ENCODE assay signal across 8 mouse cellular contexts in the genomic region with DNA sequence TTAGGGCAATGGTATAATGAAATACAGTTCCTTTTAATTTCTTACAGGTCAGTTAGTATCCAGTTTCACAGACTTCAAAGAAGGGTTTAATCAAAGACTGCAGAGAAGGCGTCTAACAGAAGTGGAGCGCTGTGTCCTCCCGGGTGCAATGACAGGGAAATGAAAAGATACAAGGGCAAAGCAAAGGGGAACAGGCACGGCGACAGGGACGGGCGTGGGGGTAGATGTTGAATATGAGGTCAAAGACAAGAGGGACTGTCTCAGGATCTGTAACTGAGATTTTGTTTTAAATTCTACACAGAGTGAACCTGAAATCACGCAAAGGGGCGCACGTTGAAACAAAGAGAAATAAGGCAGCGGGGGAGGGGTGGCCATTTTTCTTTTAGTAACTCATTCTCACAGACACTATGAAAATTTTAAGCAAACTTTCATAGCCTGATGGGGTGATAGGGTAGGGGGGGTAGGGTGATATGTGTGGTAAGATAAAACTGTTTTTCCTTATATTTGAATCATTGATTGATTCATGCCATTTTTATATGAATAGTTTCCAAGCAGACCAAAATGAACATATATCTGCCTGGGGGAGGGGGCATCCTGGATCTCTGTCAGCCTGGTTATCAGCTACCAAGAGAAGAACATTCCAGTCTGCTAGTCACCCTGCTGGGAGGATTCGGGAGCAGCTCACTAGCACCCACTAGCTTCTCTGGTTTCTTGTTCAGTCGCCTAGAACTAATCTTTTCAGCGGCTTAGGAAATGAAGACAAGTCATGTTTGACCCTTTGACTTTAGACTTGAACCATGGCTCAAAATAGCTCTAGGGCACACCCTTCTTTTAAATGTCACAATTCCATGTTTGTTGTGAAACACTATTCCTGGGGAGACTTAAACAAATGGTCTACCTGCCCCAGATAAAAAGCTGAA.
DNase-seq lines count a peak whose midpoint lies in the region; ATAC-seq lines count a peak whose summit lies in the region.

No protein-coding gene starts in this region.

- H3K27ac ChIP-seq in forebrain, embryonic 15.5 days (replicated peaks): no peak overlapping the region
- no peak overlapping the region for H3K27ac ChIP-seq in stomach, embryonic 16.5 days (ENCODE audit: low read length)

- 46% methylated on average over 14 of the region's 14 CpGs for WGBS in forebrain, embryonic 15.5 days
- 52% methylated on average over 14 of the region's 14 CpGs for WGBS in stomach, embryonic 16.5 days

- peak; percentile 18 for DNase-seq in thymus, postnatal 14 days
- DNase-seq in thymus, adult 18-20 months: no peak
- DNase-seq in kidney, postnatal 14 days: peak; percentile 39
- DNase-seq in layer of hippocampus, postnatal 10 days (ENCODE audit: low spot score in 2 of 2): no peak
- DNase-seq in cerebellum, postnatal 25 days: no peak
- no peak for DNase-seq in adrenal gland, adult 8-10 months

- no peak for ATAC-seq in forebrain, embryonic 15.5 days (replicated peaks)
- no peak for ATAC-seq in stomach, embryonic 16.5 days (ENCODE audit: insufficient read depth, low FRiP score)

- no peaks in the 10 kb centered on the region for H3K27me3 ChIP-seq in forebrain, embryonic 15.5 days
- no peaks in the 10 kb centered on the region for H3K27me3 ChIP-seq in stomach, embryonic 16.5 days (ENCODE audit: control insufficient read depth, insufficient read depth, low read length)

- peak overlapping the region; percentile 19 for H3K4me3 ChIP-seq in forebrain, embryonic 15.5 days
- H3K4me3 ChIP-seq in stomach, embryonic 16.5 days (replicated peaks; ENCODE audit: low read length): peak overlapping the region; percentile 33

- no peaks in the 10 kb centered on the region for H3K36me3 ChIP-seq in forebrain, embryonic 15.5 days
- no peaks in the 10 kb centered on the region for H3K36me3 ChIP-seq in stomach, embryonic 16.5 days (ENCODE audit: control insufficient read depth, insufficient read depth, low read length)

- H3K9ac ChIP-seq in forebrain, embryonic 15.5 days (replicated peaks): no peak overlapping the region
- H3K9ac ChIP-seq in stomach, embryonic 16.5 days (ENCODE audit: low read length): peak overlapping the region; percentile 53; the same call in 1 of the 2 replicates

- peak overlapping the region; percentile 40 for H3K4me2 ChIP-seq in forebrain, embryonic 15.5 days (replicated peaks)
- H3K4me2 ChIP-seq in stomach, embryonic 16.5 days (ENCODE audit: low read depth, low read length): peak overlapping the region; percentile 55

- 0 out of 2 replicates have a peak, but pooled peaks cover 3% of the 10 kb centered on the region for H3K4me1 ChIP-seq in forebrain, embryonic 15.5 days
- no peaks in the 10 kb centered on the region for H3K4me1 ChIP-seq in stomach, embryonic 16.5 days (ENCODE audit: control insufficient read depth, insufficient read depth, low read length)

- H3K9me3 ChIP-seq in forebrain, embryonic 15.5 days: no peaks in the 10 kb centered on the region
- H3K9me3 ChIP-seq in stomach, embryonic 16.5 days (replicated peaks; ENCODE audit: control insufficient read depth, low read length): no peaks in the 10 kb centered on the region

Comparison
In these comparisons a context has a peak if more than half of its experiments do, and no peak if none do; other contexts are left out.
1. DNase-seq: peak in thymus, postnatal 14 days (single experiment) and kidney, postnatal 14 days (single experiment); none in thymus, adult 18-20 months (0 of 2), layer of hippocampus, postnatal 10 days (0 of 2), cerebellum, postnatal 25 days (0 of 2) and adrenal gland, adult 8-10 months (single experiment).